Mouse (Mus musculus) spleen, adult 2 months (tissue): Measurements from ENCODE around the gene Grin2d. TPM values are rescaled to one million over a fixed set of nuclear protein-coding genes. Genes with fewer than 3 reads are reported as not detected.
A peak's percentile ranks its signal among the peaks of the same experiment; 100 is the strongest.

Experiments used
- DNase-seq, 2 experiments: peaks; one replicate each; pipeline versions ENCODE4 v3.0.0 to v3.0.0-alpha.2; 2012 to 2021; ENCODE audit warnings: low spot score in 2 of 2, low read depth in 1 of 2
- H3K27ac ChIP-seq: fragments of 200-500 bp; 2 replicates; pipeline ENCODE4 v1.5.1; 2012; ENCODE audit warnings: low read length, inconsistent platforms; ENCODE audit not compliant: insufficient read depth
- H3K27me3 ChIP-seq: fragments of 200-500 bp; 2 replicates; pipeline ENCODE4 v1.6.1; 2012; ENCODE audit warnings: mild to moderate bottlenecking, moderate library complexity, low read length, inconsistent platforms; ENCODE audit not compliant: control insufficient read depth, insufficient read depth
- H3K36me3 ChIP-seq: fragments of 200-500 bp; 2 replicates; pipeline ENCODE4 v1.6.1; 2012; ENCODE audit warnings: mild to moderate bottlenecking, low read length, inconsistent platforms; ENCODE audit not compliant: control insufficient read depth, insufficient read depth
- H3K4me1 ChIP-seq: fragments of 200-500 bp; 2 replicates; pipeline ENCODE4 v1.6.1; 2011; ENCODE audit warnings: inconsistent platforms; ENCODE audit not compliant: control insufficient read depth, insufficient read depth, insufficient read length
- H3K4me3 ChIP-seq: fragments of 200-500 bp; 2 replicates; pipeline ENCODE4 v1.5.1; 2011; ENCODE audit warnings: mild to moderate bottlenecking, inconsistent platforms; ENCODE audit not compliant: insufficient read depth, insufficient read length; ENCODE audit errors: extremely low read depth
- CTCF ChIP-seq: fragments of 200-500 bp; IDR thresholded peaks from 2 replicates; pipeline ENCODE4 v1.5.1; 2011; ENCODE audit warnings: mild to moderate bottlenecking, inconsistent platforms; ENCODE audit not compliant: insufficient read depth, insufficient read length, insufficient replicate concordance; ENCODE audit errors: extremely low read depth
- POLR2A ChIP-seq: fragments of 200-500 bp; IDR thresholded peaks from 2 replicates; pipeline ENCODE4 v1.6.1; 2011; ENCODE audit warnings: low read depth, low read length, inconsistent platforms
- WGBS: fragments of 180-500 bp; shearing (Covaris S2); methylation state at CpG from one replicate; pipeline ENCODE4 v1.1.7; 2018; 5-methylcytosine and 5-hydroxymethylcytosine counted together
- polyA plus RNA-seq: library from polyadenylated mRNA; depleted of rRNA; stranded (reverse); fragments of >200 nt; gene quantifications from 2 replicates; pipeline ENCODE4 v1.2.3, GENCODE M21; 2012

Gene Grin2d
- polyA plus RNA-seq, 1 experiment, result 0.68 TPM

DNA sequence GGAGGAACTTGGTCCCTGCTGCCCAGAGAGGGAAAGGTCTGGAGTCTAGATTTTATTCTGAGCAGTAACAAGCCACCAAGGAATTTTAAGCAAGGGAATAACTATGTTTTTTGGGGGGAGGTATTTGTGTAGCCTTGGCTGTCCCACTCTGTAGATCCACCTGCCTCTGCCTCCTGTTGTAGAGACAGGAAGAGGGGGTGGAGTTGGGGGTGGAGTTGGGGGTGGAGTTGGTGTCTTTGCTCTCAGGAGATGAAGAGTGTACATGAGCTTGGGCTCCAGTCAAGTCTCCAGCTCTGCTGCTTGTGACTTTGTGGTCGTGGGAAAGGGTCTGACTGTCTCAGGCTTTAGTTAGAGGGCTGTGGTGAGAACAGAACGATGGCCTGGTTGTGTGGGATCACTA, 2.8 kb upstream of the Grin2d start:
- H3K27me3 ChIP-seq, result no peaks in the 10 kb centered on the region
- H3K36me3 ChIP-seq, result peaks cover 42% of the 10 kb centered on the region
- H3K4me3 ChIP-seq, result no peak overlapping the region
- no peak for DNase-seq
- 92% methylated on average over 2 of the region's 2 CpGs for WGBS
- H3K27ac ChIP-seq, result no peak overlapping the region
- no peak for TF ChIP-seq POLR2A
- TF ChIP-seq CTCF, result no peak
- H3K4me1 ChIP-seq, result no peaks in the 10 kb centered on the region

DNA sequence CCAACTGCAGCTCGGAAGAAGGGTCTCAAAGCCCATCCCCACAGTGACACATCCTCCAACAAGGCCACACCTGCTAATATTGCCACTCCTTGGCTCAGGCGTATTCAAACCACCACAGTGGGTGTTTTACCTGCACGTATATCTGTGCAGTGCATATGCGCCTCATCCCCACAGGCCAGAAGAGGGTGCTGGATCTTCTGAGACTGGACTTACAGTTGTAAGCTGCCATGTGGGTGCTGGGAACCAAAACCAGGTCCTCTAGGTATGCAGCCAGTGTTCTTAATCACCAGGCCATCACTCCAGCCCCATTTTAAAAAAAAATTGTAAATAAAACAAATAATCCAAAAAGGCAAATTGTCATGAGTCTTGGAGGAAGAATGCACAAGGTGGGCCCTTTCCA, 2.4 kb upstream of the Grin2d start:
- H3K4me1 ChIP-seq, result no peaks in the 10 kb centered on the region
- WGBS, result 96% methylated on average over 4 of the region's 4 CpGs
- no peak overlapping the region for H3K4me3 ChIP-seq
- peaks cover 45% of the 10 kb centered on the region for H3K36me3 ChIP-seq
- TF ChIP-seq CTCF (no peak), POLR2A (no peak)
- no peaks in the 10 kb centered on the region for H3K27me3 ChIP-seq
- DNase-seq, result no peak
- H3K27ac ChIP-seq, result no peak overlapping the region

DNA sequence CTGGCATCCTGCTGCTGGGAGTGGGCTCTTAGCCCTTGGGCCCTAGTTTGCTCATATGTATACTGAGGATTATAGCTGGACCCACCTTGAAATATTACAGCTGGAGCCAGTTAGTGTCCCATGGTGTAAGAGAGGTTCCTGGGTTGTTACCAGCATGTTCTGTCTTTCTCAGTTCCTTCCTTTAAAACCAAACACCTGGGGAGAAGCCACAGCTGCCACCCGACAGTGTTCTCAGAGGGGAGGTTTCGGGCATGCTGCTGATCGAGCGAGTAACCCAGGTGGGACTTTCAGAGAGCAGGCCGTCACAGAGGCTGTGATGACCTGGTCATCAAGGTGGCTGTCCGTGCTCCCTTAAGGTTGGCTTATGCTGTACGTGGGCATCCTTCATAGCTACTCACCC, 1.3 kb downstream of the Grin2d start:
- no peak for DNase-seq
- no peak for TF ChIP-seq POLR2A
- TF ChIP-seq CTCF, result no peak
- no peak overlapping the region for H3K27ac ChIP-seq
- peaks cover 33% of the 10 kb centered on the region for H3K36me3 ChIP-seq
- H3K27me3 ChIP-seq, result no peaks in the 10 kb centered on the region
- peaks cover 4% of the 10 kb centered on the region; the same call in 1 of the 2 replicates for H3K4me1 ChIP-seq
- H3K4me3 ChIP-seq, result no peak overlapping the region
- 66% methylated on average over 7 of the region's 7 CpGs for WGBS

DNA sequence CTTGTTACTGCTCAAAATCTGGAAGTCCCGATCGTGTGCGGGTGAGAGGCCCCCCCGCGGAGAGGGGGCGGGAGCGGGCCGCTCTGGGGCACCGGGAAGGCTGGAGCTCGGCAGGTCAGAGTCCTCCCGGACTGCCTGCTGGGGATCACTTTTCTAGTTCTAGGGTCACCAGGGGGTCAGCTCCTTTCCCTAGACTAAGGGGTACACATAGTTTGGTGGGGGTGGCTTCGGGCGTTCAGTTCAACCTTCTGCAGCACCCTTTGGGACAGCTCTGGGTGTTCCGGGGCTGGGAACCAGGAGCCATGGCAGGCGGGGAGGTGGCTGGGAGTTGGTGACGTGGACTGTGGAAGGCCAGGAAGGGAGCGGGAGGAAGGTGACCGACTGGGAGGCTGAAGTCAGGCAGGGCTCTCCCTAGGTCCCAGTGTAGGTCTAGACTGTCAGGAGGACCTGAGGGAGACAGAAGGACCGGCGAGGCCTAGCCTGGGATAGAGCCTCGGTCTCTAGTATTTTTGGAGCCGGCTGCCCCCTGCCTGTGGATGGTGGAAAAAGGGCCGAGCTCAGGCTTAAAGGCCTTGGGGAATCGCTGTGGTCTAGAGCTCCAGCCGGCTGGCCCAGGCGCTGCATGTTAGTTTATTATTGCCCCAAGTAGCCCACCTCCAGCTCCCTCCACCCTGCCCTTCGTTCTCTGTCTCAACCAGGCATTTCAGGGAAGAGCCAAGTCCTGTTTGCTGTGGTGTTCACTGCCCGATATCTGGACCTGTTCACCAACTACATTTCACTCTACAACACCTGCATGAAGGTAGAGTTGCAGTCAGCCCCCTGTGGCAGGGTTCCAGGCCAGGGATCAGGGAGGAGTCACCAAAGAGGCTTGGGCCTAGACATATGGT, 4.9 kb downstream of the Grin2d start:
- H3K4me1 ChIP-seq, result peaks cover 7% of the 10 kb centered on the region; the same call in 1 of the 2 replicates
- peak; percentile 26 to 39 for DNase-seq
- peak overlapping the region; percentile 89 for H3K27ac ChIP-seq
- TF ChIP-seq POLR2A (no peak), CTCF (no peak)
- H3K36me3 ChIP-seq, result peaks cover 22% of the 10 kb centered on the region
- H3K27me3 ChIP-seq, result peaks cover 15% of the 10 kb centered on the region
- H3K4me3 ChIP-seq, result peak overlapping the region; percentile 92
- WGBS, result 3% methylated on average over 28 of the region's 28 CpGs

DNA sequence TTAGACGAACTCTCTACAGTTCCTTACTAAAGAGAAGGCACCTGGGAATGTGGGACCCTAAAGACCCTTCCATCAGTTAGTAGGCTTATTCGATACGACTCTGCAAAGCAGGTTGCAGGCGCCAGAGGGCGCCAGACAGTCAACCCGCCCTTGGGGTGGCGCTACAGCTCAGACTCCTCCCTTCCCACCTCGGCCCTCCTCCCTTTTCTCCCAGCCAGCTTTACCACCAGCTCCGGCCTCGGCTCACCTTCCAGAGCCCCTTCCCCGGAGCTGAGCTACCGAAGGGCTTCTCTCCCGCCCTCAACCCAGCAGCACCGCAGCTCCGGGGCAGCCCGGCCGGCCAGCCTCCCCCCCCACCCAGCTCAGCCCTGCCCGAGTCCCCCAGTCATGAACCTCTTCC, 5.6 kb downstream of the Grin2d start, which contains the start of gene Kdelr1:
Kdelr1 (plus strand) TSS at position 149 of the 400 bp plus-strand sequence.
- peak; percentile 71 to 88 for DNase-seq
- H3K27ac ChIP-seq, result peak within 1 kb of the TSS; percentile 89
- H3K27me3 ChIP-seq, result peaks cover 15% of the 10 kb centered on the region
- H3K4me3 ChIP-seq, result peak within 1 kb of the TSS; percentile 92
- peaks cover 7% of the 10 kb centered on the region; the same call in 1 of the 2 replicates for H3K4me1 ChIP-seq
- TF ChIP-seq CTCF (peak; percentile 99), POLR2A (no peak; the same call in 1 of the 2 replicates)
- 0% methylated on average over 15 of the region's 18 CpGs for WGBS
- peaks cover 20% of the 10 kb centered on the region for H3K36me3 ChIP-seq

DNA sequence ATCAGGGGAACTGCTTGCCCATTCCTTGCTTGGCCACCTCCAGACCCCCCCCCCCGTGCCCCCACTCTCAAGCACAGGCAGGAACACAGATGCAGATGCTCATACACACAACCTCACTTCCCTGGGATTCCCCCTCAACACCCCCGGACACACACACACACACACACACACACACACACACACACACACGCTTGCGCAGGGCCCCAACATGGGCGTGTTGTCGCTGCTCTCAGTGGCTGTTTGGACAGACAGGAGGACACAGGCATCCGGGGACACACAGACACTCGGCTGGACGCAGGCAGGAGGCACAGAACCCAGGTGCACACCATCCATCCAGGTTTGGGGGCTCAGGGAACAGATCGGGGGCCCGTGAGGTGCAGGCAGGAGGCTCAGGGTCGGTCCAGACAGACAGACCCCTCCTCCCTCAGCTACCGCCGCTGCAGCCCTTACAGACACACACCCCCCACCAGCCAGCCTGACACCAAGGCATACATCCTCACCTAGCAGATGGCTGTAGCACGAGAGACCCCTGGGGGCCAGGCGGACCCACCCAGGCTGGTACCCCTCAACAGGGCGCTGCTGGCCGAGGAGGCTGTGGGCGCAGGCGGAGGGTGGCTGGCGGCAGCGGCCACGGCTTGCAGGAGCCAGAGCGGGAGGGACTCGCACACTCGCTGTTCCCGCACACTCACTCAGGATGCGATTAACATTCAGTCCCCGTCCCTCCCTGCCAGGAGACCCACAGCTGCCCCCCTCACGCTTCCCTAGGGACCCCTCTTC, 7.7 kb downstream of the Grin2d start:
- DNase-seq, result no peak
- no peak for TF ChIP-seq POLR2A
- no peak for TF ChIP-seq CTCF
- Histone ChIP-seq H3K4me3 (no peak overlapping the region), H3K36me3 (peaks cover 9% of the 10 kb centered on the region), H3K27me3 (peaks cover 16% of the 10 kb centered on the region), H3K4me1 (peaks cover 18% of the 10 kb centered on the region), H3K27ac (no peak overlapping the region)
- 5% methylated on average over 29 of the region's 30 CpGs for whole genome bisulfite sequencing
